Mouse (Mus musculus) natural killer cell, adult 2 months (primary cell): Measurements from ENCODE around the gene Miip.

Experiments used
- DNase-seq, 2 experiments: peaks; one replicate each; pipeline ENCODE4 v3.0.0; 2022; ENCODE audit warnings: low spot score in 2 of 2

Miip gene

DNA sequence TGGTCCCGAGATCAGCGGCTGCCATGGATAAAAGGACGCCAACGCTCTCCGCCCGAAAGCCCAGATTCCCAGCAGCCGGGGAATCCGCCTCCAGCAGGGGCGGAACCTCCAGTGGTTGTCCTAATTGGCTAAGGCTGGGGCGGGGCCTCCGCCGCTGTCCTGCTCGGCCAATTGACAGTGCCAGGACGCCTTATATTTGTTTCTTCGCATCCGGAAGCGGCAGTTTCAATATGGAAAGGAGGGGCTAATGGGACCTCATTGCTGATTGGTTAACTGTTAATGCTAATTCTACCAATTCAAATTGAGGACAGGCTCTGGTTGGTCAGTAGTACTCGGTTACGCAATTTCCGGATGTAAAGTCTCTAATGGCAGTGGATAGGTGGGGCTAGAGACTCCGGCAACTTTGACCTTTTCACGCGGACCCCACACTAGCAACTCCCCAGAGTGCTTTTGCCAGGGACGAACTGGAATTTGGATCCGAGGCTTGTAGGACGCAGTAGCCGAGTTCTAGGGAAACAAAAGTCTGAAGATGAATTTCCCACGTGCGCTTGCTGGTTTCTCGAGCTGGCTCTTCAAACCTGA lies at the start of gene Miip, which contains the start of gene Fv1:
Gene Miip, minus strand, starts transcription at position 367 of the 582 bp plus-strand sequence.
Gene Fv1, plus strand, starts transcription at position 530 of the 582 bp plus-strand sequence.
- DNase-seq = peak; percentile 94

DNA sequence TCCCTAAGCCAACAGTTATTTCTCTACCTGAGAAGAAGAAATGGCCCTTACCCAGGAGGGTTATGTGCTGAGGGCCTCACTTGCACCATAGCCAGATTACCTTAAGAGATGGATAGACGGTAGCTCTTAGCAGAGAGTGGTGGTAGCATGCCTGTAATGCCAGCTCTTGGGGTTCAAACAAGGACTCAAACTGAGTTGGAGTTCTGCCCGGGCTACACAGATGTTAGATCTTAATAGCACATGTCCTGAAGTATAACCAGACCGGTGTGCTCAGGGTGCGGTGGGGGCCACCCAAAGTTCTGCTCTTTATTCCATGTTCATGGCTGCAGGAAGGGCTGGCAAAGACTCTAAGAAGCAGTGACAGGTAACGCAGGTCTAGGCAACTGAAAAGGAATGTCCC lies 40.9 kb upstream of the Miip start:
- DNase-seq = no peak

DNA sequence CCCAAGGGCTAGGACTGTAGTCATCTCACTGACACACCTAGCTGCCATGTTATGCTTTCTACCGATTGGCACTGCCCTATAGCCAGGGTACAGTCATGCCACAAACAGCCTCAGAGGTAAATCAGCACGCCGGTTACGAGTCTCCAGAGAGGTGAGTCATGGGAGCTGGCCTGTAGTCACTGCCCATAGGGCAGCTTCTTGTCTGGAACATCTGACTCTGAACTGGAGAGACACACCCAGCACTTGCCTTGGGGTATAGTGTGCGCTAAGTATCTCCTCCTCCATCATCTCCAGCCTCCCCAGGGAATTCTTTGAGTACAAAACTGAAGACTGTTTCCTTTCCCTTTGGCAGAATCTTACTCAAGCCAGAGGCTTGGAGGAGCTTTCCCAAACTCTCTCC lies 37.6 kb upstream of the Miip start:
- no peak for DNase-seq

- peak in 1 of 2 experiments; percentile 1 for DNase-seq
These were observed 36.6 kb upstream of the Miip start for GRCm38 (mm10) chr4:147905090-147905659.

- DNase-seq = peak; percentile 87 to 88
These were observed 35.9 kb upstream of the Miip start, which contains the start of gene Mfn2 for GRCm38 (mm10) chr4:147904313-147905089. Gene Mfn2 (minus strand): TSS chr4:147904704.

- DNase-seq = no peak
These were observed 35.0 kb upstream of the Miip start for GRCm38 (mm10) chr4:147903601-147904000.

DNA sequence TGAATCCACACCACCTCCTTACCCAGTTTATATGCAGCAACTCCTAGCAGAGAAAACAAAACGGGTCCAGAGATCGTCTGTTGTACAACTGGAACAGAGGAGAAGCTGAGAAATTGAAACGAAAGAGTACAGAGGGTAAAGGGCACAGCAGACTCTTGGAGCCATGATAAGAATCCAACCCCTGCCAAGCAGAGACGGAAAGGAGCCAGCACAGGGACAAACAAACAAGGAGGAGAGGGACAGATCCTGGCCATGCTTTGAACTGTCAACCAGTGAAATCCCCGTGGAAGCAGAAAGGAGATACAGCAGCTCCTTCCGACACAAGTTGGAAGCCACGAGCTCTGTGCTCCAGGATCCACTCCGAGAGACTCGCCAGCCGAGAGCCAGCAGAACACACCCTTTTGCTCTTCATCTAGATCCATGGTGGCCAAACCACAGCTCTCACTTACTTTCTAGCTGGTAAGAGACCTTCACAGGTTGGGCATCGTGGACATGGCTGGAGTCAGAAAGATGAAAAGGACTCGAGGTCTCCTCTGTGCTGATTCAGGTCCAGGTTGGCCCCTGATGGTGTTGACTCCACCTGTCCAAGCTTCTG lies 34.4 kb upstream of the Miip start:
- DNase-seq = no peak

DNA sequence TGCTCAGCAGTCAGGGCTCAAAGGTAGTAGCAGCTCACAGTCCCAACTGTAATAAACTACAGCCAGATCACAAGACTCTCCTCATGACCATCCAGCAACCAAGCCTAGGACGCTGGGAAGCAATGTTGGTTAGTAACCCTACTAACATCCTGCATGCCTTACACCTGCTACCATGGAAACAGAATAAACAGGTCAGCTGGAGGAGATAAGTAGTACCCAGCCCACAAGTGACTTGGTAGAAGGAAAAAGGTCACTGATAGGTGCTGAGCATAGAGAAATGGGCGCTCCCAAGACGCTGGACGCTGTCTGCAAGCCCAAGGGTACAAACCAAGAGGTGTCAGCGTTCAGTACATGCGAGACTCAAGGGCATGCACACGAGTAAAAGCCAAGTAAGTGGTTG lies 31.8 kb upstream of the Miip start:
- DNase-seq = no peak

DNA sequence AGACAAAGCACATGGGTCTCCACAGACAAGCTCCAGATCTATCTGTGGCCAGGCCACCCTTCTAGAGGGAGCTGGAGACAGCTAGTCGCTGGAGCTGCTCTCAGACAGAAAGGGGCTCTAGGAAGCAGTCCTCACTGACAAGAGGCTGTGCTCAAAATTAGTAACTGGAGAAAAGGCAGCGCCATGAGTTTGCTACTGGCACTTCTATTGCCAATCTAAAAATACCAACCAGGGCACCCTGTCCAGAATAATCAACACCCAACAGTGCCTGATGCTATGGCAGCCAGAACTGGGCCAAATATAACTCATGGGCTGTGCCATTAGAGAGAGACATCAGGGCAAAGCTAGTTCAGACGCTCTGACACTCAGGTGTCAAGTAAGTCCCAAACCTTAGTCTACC lies 28.7 kb upstream of the Miip start:
- no peak for DNase-seq

- DNase-seq = no peak
These were observed 27.8 kb upstream of the Miip start for GRCm38 (mm10) chr4:147896411-147896810.

DNA sequence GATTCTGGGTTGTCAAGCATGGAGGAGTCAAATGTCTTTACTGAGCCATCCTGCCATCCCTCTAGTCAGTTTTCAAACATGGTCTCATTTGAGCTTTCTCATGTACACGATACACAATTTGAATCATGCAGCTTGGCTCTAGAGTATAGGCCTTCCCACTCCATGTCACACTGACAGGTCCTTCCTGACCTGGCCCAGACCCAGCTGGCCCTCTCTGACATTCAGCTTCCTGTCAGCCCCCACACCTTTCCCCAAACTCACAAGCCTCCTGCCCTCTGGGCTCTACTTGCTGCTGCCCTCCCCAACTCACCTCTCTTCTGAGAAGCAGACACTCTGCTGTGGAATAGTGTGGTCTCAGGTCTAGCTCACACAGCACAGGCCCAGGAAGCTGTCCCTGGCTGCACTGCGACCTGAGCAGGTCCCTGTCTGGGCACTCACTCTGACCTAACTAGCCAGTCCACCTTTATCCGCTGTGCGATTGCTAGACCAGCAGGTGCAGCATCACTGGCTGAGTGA lies 27.3 kb upstream of the Miip start:
- DNase-seq = no peak

- DNase-seq = no peak
These were observed 21.7 kb upstream of the Miip start for GRCm38 (mm10) chr4:147890341-147890740.

DNA sequence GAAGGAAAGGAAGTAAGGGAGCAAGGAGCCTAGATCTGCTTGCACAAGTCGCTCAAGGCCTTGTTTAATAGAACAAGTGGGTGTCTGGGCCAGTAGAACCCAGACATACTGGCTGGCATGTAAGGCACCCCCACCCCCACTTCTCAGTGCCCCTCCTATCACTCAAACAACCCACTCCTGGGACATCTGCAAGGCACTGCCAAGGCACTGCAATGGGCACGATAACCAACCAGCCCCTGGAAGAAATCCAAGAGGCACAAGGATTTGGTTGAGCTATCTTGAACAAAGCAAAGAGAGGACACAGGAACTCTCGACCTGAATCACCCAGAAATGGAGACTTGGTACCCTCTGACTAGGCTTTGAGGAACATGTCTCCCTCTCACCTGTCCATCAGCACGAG lies 19.6 kb upstream of the Miip start:
- no peak for DNase-seq

- no peak for DNase-seq
These were observed 18.7 kb upstream of the Miip start for GRCm38 (mm10) chr4:147887277-147887676.

- no peak for DNase-seq
These were observed 17.5 kb upstream of the Miip start for GRCm38 (mm10) chr4:147886158-147886557.

GRCm38 (mm10) chr4:147884138-147884537 lies 15.5 kb upstream of the Miip start:
- no peak for DNase-seq

DNA sequence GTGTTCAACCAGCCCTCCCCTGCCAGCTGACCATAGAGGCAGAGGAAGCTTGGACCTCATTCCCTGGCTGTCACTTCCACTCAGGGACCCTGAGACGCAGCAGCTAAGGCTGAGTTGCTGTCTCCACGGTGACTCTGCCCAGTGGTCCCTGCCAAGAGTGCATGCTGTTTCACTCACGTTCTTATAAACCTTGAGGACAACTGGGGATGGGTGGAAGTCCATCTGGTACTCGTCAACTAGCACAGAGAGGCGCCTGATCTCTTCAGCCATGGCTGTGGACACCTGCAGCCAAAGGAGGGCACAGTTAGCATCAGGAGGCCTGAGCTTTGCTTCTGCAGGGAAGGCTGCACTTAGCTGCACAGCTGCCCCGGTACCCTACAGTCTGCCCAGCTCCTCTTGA lies 14.4 kb upstream of the Miip start:
- no peak for DNase-seq

DNA sequence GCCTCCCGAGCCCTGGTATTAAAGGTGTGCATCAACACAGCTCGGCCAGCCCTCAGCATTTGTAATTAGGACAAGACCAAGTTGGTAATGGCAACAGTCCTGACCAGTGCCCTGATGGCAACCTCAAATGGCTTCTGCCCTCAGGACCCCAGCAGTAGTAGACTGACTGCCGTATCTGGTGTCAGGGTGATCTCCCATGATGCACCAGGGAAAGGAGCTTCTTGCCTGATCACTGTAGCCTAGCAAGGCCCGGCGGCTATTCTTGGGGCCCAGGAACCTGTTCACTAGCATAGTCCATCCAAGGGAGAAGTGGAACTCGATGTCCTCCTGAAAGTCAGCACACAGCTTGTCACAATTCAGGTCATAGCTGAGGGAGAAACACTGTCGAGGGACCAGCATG lies 13.2 kb upstream of the Miip start:
- DNase-seq = no peak

- DNase-seq = no peak
These were observed 11.2 kb upstream of the Miip start for GRCm38 (mm10) chr4:147879865-147880264.

- no peak for DNase-seq
These were observed 10.8 kb upstream of the Miip start for GRCm38 (mm10) chr4:147879456-147879855.

GRCm38 (mm10) chr4:147878537-147878936 lies 9.9 kb upstream of the Miip start:
- DNase-seq = no peak

DNA sequence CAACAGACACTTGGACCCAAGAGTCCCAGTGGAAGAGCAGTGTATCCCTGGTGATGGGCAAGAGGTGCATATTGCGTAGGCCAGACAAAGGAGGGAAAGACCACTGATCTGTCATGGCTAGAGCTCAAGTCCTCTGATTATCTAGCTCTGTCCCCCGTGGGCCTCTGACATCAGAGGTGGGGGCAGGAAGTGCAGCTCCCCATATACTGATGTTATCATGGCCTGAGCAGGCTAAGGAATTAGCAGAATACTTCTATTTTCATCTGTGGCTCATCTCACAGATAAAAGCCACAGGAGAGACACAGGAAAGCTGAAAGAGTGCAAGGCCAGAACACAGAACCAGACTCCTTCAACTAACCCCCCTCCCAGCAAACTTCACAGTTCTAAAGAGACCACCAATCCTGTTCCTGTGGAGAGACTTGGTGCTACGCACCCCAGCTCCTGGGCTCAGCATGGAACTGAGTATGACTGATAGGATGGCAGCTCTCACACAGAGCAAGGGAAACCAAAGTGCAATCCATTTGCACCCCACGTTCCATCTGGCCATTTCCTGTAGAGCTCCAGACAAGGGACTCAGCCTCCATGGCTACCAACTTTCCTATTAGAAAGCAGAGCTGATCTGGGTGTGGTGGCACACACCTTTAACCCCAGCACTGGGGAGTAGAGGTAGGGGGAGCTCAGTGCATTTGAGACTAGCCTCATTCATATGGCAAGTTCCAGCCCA lies 7.4 kb upstream of the Miip start:
- DNase-seq = no peak
